Mouse (Mus musculus): ENCODE measurements around the gene Vamp1.
"Not testable (repeated sequence)": the region's sequence is repeated elsewhere in the genome, so short reads cannot be mapped to it uniquely, and the experiment has no call there.

Gene Vamp1

DNA sequence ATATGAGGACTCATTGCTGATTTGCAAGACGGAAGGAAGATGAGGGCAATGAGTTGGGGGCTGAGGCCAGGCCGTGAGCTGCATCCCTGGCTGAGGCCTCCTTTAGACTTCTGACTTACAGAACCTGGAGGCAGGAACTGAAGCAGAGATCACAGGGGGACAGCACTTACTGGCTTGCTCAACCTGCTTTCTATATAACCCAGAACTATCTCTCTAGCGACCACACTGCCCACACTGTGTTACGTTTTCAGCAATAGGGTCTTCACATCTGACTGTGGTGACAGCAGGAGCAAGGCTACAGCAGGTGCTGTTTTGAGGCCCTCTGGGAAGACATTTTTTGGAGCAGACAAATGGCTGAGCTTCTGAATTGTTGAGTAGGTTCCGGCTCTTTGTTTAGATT lies 25.3 kb downstream of the Vamp1 start:
- in situ Hi-C loops (cut with MboI, MseI), result no loop called here

DNA sequence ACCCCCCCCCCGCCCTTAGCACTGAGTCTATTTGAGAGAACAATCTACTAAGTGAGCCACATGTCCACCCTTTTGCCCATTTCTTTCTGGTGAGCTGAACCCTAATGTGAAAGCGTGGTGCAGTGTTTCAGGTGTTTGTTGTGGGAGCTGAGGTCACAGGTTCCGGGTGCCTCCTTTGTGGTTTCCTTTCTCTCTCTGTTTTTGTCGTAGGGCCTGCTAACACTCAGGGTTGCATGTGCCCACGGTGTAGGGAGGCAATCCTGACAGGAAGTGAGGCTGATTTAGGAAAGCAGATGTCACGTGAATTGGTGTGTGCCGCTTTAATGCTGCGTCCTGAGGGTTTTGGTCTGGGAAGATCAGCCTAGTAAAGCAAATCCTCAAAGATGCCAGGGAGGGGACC lies 26.2 kb downstream of the Vamp1 start:
- in situ Hi-C loops (cut with MboI, MseI), result no loop called here

GRCm38 (mm10) chr6:125244551-125244950 lies 29.2 kb downstream of the Vamp1 start:
- in situ Hi-C loops (cut with MboI, MseI), result no loop called here

- in situ Hi-C loops (cut with MboI, MseI), result no loop called here
These were observed 36.9 kb downstream of the Vamp1 start for GRCm38 (mm10) chr6:125252285-125252684.

DNA sequence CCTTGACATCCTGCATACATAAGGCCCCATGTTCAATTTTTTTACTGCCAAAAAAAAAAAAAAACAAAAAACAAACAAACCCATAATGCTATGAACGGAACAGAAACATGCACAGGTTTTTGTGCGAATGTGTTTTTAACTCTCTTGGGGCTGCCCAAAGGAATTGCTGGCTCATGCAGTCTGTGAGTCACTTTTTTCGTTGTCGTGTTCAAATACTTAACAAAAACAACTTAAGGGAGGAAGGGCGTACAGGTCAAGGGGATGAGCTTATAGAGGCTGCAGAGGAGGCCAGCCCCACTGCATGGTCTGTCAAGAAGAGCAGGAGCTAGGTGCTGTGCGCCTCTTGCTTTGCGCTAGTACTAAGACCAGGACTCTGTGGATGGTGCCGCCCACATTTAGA lies 37.4 kb downstream of the Vamp1 start:
- in situ Hi-C loops (cut with MboI, MseI), result no loop called here

DNA sequence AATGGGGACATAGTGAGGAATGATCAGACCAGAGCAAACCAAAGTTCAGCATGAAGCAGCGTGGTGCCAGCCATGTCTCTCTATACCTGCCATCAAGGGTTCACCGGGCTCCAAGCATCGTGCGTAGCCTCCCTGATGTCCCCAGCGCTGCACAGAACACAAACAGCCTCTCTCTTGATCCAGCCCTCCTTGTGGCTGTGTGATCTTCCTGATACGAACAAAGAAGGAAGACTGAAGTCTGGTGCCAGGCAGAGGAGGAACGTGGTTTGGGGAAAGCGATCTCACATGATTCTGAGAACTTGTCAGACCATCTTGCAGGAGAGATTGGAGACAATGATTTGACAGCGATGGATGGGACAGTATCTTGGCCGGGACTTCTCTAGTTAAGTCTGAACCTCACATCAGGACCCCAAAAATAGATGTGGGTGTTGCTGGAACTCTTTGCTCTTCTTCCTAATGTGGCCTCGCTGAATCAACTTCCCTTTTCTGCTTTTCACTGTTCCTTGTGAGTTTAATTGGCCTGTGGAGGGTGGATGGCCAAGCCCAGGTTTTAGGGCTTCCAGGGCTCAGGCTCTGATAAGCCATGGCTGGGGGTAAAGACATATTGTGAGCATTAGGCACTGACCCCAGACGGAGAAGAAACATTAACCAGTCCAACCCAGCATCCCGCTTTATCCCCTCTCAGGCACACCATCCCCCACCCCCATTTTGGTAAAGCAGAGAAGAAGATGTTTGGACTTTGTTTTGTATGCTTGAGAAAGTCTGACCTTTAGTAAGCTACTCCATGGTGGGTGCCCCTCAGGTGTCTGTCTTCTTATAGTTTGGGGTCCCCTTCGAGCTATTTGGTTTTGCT lies 38.7 kb downstream of the Vamp1 start:
- in situ Hi-C loops (cut with MboI, MseI), result no loop called here

DNA sequence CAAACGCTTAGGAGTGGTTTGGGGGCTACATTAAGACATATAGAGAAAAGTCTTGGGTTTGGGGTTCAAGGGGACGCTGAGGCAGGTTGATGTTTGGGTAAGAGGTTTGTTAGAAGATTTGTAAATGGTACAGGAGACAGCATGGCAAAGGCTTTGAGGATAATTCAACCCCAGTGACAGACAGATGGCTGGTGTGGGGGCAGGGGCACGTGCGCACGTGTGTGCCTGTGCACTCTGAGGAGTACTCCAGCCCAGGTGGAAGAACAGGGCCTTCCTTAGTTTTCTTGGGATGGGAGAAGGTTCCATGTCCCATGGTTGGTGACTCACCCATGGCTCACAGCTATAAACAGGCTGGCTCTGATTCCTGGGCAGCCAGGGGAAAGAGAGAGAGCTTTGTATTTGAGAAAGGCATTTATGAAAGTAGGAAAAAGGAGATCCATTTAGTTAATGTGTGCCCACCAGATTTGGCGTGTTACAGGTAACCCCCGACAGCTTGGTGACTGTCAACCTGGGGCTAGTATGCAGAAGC lies 40.2 kb downstream of the Vamp1 start:
- in situ Hi-C loops (cut with MboI, MseI), result no loop called here

- in situ Hi-C loops (cut with MboI, MseI), result no loop called here
These were observed 41.0 kb downstream of the Vamp1 start for GRCm38 (mm10) chr6:125256222-125256966.

- in situ Hi-C loops (cut with MboI, MseI), result no loop called here
These were observed 44.7 kb downstream of the Vamp1 start for GRCm38 (mm10) chr6:125260006-125260555.

DNA sequence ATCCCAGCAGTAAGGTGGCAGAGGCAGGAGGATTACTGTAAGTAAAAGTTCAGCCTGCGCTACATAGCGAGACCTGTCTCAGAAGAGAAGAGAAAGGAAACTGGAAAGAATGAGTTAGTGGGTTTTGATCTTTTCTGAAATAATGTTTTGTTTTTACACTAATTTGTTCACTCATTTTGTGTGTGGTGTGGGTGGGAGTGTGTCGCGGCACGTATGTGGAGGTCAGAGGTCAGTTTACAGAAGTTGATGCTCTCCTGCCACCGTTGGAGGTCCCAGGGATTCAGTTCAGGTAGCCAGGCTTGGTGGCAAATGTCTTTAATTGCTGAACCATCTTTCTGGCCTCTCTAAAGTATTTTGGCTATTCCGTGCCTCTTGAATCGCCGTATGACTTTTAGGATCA lies 48.9 kb downstream of the Vamp1 start:
- in situ Hi-C loops (cut with MboI, MseI), result no loop called here

DNA sequence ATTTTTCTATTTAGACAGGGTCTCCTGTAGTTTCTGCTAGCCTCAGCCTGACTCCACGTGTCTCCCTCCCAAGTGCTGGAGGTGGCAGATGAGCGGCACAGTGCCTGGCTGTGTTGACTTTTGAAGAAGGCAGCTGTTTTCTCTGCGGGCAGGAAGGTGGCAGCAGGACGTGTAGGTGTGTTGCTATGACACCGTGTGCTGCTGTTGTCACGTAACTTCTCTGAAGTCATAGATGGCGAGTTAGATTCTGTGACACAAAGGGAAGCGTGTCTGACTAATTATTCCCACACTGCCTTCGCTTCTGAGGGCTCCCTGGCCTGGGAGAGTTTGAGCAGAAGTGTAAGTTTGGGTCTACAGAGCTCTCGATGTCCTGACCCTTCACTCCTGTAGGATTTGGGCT lies 49.9 kb downstream of the Vamp1 start:
- in situ Hi-C loops (cut with MboI, MseI), result no loop called here

DNA sequence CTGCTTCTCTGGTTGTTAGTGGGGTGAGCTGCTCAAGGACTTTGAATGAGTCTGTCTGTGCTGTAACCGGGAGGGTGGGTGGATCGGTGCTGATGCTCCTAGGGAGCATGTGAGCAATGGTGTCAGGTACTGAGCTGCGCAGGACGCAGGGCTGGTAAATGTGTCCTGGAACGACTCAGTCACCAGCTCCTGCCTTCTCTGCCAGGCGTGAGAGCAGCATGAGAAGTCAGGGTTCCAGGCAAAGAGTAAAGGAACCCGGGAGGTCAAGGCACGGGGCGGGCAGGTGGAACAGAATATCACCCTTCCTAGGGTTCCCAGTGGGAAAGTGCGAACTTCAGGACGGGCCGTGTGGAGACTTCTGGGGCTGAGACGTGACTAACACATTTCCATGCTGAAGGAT lies 50.7 kb downstream of the Vamp1 start:
- in situ Hi-C loops (cut with MboI, MseI), result no loop called here

DNA sequence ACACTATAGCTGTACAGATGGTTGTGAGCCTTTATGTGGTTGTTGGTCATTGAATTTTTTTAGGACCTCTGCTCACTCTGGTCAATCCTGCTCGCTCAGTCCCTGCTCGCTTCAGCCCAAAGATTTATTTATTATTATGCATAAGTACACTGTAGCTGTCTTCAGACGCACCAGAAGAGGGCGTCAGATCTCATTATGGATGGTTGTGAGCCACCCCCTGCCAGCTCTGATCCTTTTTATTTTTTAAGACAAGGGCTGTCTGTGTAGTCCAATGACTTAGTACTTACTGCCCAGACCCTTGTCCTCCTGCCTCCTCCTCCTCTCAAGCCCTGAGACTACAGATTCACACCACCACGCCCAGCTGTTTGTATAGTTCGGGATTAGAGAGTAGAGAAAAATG lies 51.2 kb downstream of the Vamp1 start:
- in situ Hi-C loops (cut with MboI, MseI), result not testable (repeated sequence)

DNA sequence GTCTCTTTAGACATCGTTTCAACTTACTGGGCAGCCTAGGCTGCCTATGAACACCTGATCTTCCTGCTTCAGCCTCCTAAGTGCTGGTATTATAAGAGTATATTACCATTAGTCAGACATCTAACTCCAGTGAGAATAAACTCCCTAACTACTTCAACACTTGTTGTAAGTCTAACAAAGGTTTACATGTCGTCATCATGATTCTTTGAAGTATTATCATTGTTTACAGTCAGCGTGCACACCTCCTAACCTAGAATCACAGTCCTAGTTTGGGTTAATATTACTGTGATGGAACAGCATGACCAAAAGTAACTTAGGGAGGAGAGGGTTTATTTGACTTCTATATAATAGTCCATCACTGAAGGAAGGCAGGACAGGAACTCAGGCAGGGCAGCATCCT lies 52.1 kb downstream of the Vamp1 start:
- in situ Hi-C loops (cut with MboI, MseI), result no loop called here

GRCm38 (mm10) chr6:125268799-125269198 lies 53.4 kb downstream of the Vamp1 start:
- in situ Hi-C loops (cut with MboI, MseI), result no loop called here

- in situ Hi-C loops (cut with MboI, MseI), result loop anchor here (10.0 kb wide), 1 partner anchor 47 kb away; no protein-coding TSS in a partner anchor
These were observed 56.3 kb downstream of the Vamp1 start for GRCm38 (mm10) chr6:125271455-125272227.

- in situ Hi-C loops (cut with MboI, MseI), result loop anchor here (10.0 kb wide), 1 partner anchor 48 kb away; no protein-coding TSS in a partner anchor
These were observed 57.0 kb downstream of the Vamp1 start for GRCm38 (mm10) chr6:125272228-125272785.

- in situ Hi-C loops (cut with MboI, MseI), result loop anchor here (10.0 kb wide), 1 partner anchor 50 kb away; no protein-coding TSS in a partner anchor
These were observed 59.7 kb downstream of the Vamp1 start for GRCm38 (mm10) chr6:125274841-125275563.

DNA sequence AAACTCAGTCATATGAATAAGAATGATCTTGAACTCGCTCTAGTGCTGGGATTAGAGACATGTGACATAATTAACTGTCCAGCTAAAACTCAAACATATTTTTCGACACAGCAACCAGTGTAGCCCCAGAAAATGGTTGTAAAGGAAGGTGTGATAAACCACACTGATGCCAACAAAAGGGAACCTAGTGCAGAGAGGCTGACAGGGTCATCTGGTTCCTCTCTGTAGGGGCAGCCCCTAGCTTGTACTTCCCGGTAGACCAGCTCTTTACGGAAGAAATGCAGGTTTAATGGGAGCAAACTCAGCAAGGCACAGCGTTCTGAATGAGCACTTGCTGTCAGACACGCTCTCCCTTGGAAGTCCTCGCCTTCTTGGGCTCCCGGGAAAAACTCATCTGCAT lies 64.4 kb downstream of the Vamp1 start:
- in situ Hi-C loops (cut with MboI, MseI), result loop anchor here (10.0 kb wide), 1 partner anchor 55 kb away; no protein-coding TSS in a partner anchor

GRCm38 (mm10) chr6:125282721-125283120 lies 67.4 kb downstream of the Vamp1 start:
- in situ Hi-C loops (cut with MboI, MseI), result not testable (repeated sequence)

Measured in T-helper 2 cell (primary cell).